Mouse (Mus musculus) liver, embryonic 13.5 days (tissue): ENCODE measurements around the gene Lef1. TPM values are rescaled to one million over a fixed set of nuclear protein-coding genes. Genes with fewer than 3 reads are reported as not detected.
A peak's percentile ranks its signal among the peaks of the same experiment; 100 is the strongest.

Source experiments
- ATAC-seq: fragments of 200-750 bp; cut with Nextera tagmentation; 2 replicates; pipeline ENCODE4 v1.8.0; 2017; ENCODE audit warnings: low read depth, mild to moderate bottlenecking, moderate number of reproducible peaks, moderate library complexity
- DNase-seq: peaks from one replicate; pipeline ENCODE4 v3.0.0; 2022
- H3K27ac ChIP-seq: fragments of 300-500 bp; sonication (generic); 2 replicates; pipeline ENCODE4 v1.5.1; 2015; ENCODE audit warnings: moderate library complexity, mild to moderate bottlenecking, inconsistent platforms
- H3K27me3 ChIP-seq: fragments of 300-500 bp; sonication (generic); 2 replicates; pipeline ENCODE4 v1.6.1; 2015; ENCODE audit warnings: mild to moderate bottlenecking, inconsistent platforms
- H3K36me3 ChIP-seq: fragments of 300-500 bp; sonication (generic); 2 replicates; pipeline ENCODE4 v1.6.1; 2015; ENCODE audit warnings: mild to moderate bottlenecking, inconsistent platforms
- H3K4me1 ChIP-seq: fragments of 300-500 bp; sonication (generic); replicated peaks from 2 replicates; pipeline ENCODE4 v1.6.1; 2015; ENCODE audit warnings: inconsistent platforms
- H3K4me2 ChIP-seq: fragments of 300-500 bp; sonication (generic); 2 replicates; pipeline ENCODE4 v1.6.1; 2015; ENCODE audit warnings: inconsistent platforms, mild to moderate bottlenecking, moderate library complexity
- H3K4me3 ChIP-seq: fragments of 300-500 bp; sonication (generic); replicated peaks from 2 replicates; pipeline ENCODE4 v1.5.1; 2015; ENCODE audit warnings: mild to moderate bottlenecking, inconsistent platforms
- H3K9ac ChIP-seq: fragments of 300-500 bp; sonication (generic); 2 replicates; pipeline ENCODE4 v1.6.1; 2015; ENCODE audit warnings: mild to moderate bottlenecking, inconsistent platforms
- H3K9me3 ChIP-seq: fragments of 300-500 bp; sonication (generic); replicated peaks from 2 replicates; pipeline ENCODE4 v1.6.1; 2016; ENCODE audit warnings: inconsistent platforms
- WGBS: fragments of 180-500 bp; shearing (Covaris S2); methylation state at CpG from one replicate; pipeline ENCODE4 v1.1.7; 2015; ENCODE audit not compliant: insufficient replicate concordance; 5-methylcytosine and 5-hydroxymethylcytosine counted together
- polyA plus RNA-seq: library from polyadenylated mRNA; unstranded; fragments of >200 nt; fragmentation: Nextera tagmentation; extraction: Ambion mirVana; gene quantifications from 2 replicates; pipeline ENCODE4 v1.2.1, GENCODE M21; 2015

Lef1 gene
- polyA plus RNA-seq, 1 experiment from 2014 or later, result 0.21 TPM

DNA sequence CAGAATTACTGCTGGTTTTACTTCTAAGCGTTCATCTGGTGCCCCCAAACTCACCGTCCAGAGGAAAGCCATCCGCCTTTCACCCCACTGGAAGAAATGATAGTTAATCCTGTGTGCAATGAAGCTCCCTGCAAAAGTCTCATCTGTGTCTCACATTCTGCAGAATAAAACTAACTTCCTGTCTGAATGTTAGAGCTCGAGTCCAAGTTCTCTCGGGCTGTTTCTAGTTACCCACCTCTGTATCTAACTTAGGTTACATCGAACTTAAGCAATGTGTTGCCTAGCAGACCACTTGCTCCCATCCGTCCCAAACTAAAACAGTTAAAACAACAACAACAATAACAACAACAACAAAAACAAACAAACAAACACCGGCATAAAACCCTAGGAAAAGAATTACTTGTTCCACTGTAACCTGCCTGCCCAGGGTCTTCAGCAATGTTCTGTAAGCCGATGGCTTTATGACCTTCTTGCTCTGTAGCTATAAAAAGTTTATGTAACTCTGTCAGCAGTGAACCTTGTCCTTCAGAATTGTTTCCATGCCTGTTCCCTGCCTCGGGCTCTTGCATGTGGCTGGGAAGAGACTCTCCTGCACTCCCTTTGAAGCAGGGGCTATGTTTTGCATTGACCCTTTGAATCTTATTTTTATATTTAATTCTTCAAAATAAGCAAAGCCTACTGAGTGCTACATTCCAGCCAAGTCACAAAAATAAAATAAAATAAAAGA lies 162.3 kb downstream of the Lef1 start:
- ATAC-seq (no peak; the same call in 1 of the 2 replicates), DNase-seq (no peak)
- WGBS, result 31% methylated on average over 10 of the region's 10 CpGs
- Histone ChIP-seq H3K36me3 (no peaks in the 10 kb centered on the region), H3K4me2 (peak overlapping the region; percentile 82), H3K27me3 (no peaks in the 10 kb centered on the region), H3K4me1 (peaks cover 25% of the 10 kb centered on the region), H3K9me3 (no peaks in the 10 kb centered on the region), H3K9ac (peak overlapping the region; percentile 44; the same call in 1 of the 2 replicates), H3K4me3 (peak overlapping the region; percentile 69), H3K27ac (peak overlapping the region; percentile 66)

Other genes starting within 250 kb of the Lef1 start
- 79.6 and 100 TPM in 2 replicates for gene Hadh, start 161.6 kb downstream of the Lef1 start, polyA plus RNA-seq
- 0.40 and 0.50 TPM in 2 replicates for gene Cyp2u1, start 192.8 kb downstream of the Lef1 start, polyA plus RNA-seq